Mouse (Mus musculus): ENCODE data around the gene Hyls1.

GRCm38 (mm10) chr9:35567995-35568394, 2.2 kb downstream of the Hyls1 start:
- TF ChIP-seq CTCF (conservative IDR thresholded peaks at IDR 0.05; ENCODE audit: low read length), result no peak
- TF ChIP-seq POU5F1 (IDR thresholded peaks at IDR 0.05; ENCODE audit: borderline replicate concordance, low read length), result no peak
